Mouse (Mus musculus): ENCODE measurements at regions not wholly inside any gene's neighbourhood (a gene's known extent, or its start where the extent isn't known, plus 50 kb on each side); places are given as distances from the start of the nearest gene placed in this dataset.

DNA sequence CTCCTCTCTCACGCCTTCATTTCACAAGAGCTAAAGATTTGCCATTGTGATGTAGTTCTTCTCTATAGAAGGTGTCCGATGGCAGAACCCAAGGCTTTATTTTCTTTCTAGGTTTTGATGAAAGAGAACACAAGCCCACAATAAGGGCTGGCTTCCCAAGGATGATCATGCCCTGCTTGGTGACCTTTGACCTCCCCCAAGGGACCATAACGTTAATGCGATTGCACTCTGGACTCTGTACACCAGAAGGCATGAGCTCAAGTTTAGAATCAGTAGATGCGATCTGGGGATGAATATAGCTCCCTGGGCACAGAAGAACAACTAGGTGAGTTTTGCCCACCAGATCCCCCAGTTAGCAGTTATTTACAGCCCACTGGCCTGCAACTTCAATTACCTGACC is 150.7 kb downstream of the Nrip1 start:
- TF ChIP-seq POLR2A (IDR thresholded peaks at IDR 0.05; ENCODE audit: insufficient read depth, low read length) (no peak), CTCF (IDR thresholded peaks at IDR 0.05; ENCODE audit: low read depth, low read length) (no peak), EP300 (IDR thresholded peaks at IDR 0.05; ENCODE audit: insufficient read depth, low read depth, low read length) (no peak)

Measured in ES-Bruce4 (cell line).